Comparison of ENCODE assay signal across 18 mouse cellular contexts in genomic region chr13:60124456-60124855, GRCm38 (mm10).
"Had no signal": no experiment of that assay in that cellular context is flagged by ENCODE, and none has a peak within 500 bp of the region (broad histone marks: within the 10 kb centered on the region; RNA-seq: fewer than 3 reads in every experiment).

No protein-coding gene starts in this region.

- ATAC-seq: liver, postnatal 0 days; lung, postnatal 0 days; midbrain, embryonic 13.5 days; midbrain, embryonic 15.5 days had no signal

- H3K4me2 ChIP-seq: lung, embryonic 15.5 days; midbrain, embryonic 11.5 days; midbrain, embryonic 13.5 days; midbrain, embryonic 15.5 days; neural tube, embryonic 13.5 days had no signal

- H3K36me3 ChIP-seq: lung, embryonic 15.5 days; midbrain, embryonic 13.5 days; midbrain, embryonic 15.5 days; neural tube, embryonic 13.5 days had no signal

- H3K27me3 ChIP-seq: midbrain, embryonic 15.5 days had no signal

- H3K27ac ChIP-seq: lung, embryonic 15.5 days; macrophage; midbrain, embryonic 13.5 days; midbrain, embryonic 15.5 days; neural tube, embryonic 13.5 days had no signal

- DNase-seq: liver, postnatal 0 days; lung, adult 2 months; lung, postnatal 14 days; lung, postnatal 36 days; right cerebral cortex, postnatal 25 days; right cerebral cortex, postnatal 4 days; spleen, adult 18-20 months; thymus, adult 18-20 months; thymus, postnatal 14 days; thymus, postnatal 36 days had no signal

- H3K9ac ChIP-seq: liver, postnatal 0 days; lung, embryonic 15.5 days; midbrain, embryonic 13.5 days; midbrain, embryonic 15.5 days; neural tube, embryonic 13.5 days had no signal

- H3K4me3 ChIP-seq: lung, embryonic 15.5 days; megakaryocyte, embryonic 14.5 days; midbrain, embryonic 13.5 days; midbrain, embryonic 15.5 days; neural tube, embryonic 13.5 days had no signal

- H3K9me3 ChIP-seq: lung, embryonic 15.5 days; midbrain, embryonic 13.5 days; midbrain, embryonic 15.5 days; neural tube, embryonic 13.5 days had no signal
